Mouse (Mus musculus) cerebellum, adult 2 months (tissue): Measurements from ENCODE around the gene Rbm33. TPM values are rescaled to one million over a fixed set of nuclear protein-coding genes. Genes with fewer than 3 reads are reported as not detected.

ENCODE experiments used
- DNase-seq, 2 experiments: peaks; one replicate each; pipeline ENCODE4 v3.0.0; 2021
- H3K27ac ChIP-seq: fragments of 200-500 bp; 2 replicates; pipeline ENCODE4 v1.5.1; 2012; ENCODE audit warnings: low read length, control low read depth, inconsistent platforms; ENCODE audit not compliant: insufficient read depth
- H3K27me3 ChIP-seq: fragments of 200-500 bp; 2 replicates; pipeline ENCODE4 v1.6.1; 2012; ENCODE audit warnings: inconsistent platforms, mild to moderate bottlenecking, low read length, moderate library complexity; ENCODE audit not compliant: control insufficient read depth, insufficient read depth
- H3K4me1 ChIP-seq: fragments of 200-500 bp; 2 replicates; pipeline ENCODE4 v1.6.1; 2011; ENCODE audit warnings: low read length; ENCODE audit not compliant: control insufficient read depth, insufficient read depth
- H3K4me3 ChIP-seq: fragments of 200-500 bp; replicated peaks from 2 replicates; pipeline ENCODE3; 2011; ENCODE audit warnings: mild to moderate bottlenecking, low read depth, low read length, control low read depth; ENCODE audit not compliant: insufficient read depth
- CTCF ChIP-seq: fragments of 200-500 bp; IDR thresholded peaks from 2 replicates; pipeline ENCODE4 v1.5.1; 2011; ENCODE audit warnings: low read depth, mild to moderate bottlenecking, control low read depth, low read length, moderate library complexity, borderline replicate concordance; ENCODE audit not compliant: insufficient read depth
- POLR2A ChIP-seq: fragments of 200-500 bp; IDR thresholded peaks from 2 replicates; pipeline ENCODE4 v1.6.1; 2011; ENCODE audit warnings: low read length, control low read depth, borderline replicate concordance; ENCODE audit not compliant: insufficient read depth
- WGBS: fragments of 180-500 bp; shearing (Covaris S2); methylation state at CpG from one replicate; pipeline ENCODE4 v1.1.7; 2018; 5-methylcytosine and 5-hydroxymethylcytosine counted together
- polyA plus RNA-seq: library from polyadenylated mRNA; depleted of rRNA; stranded (reverse); fragments of >200 nt; gene quantifications from 2 replicates; pipeline ENCODE4 v1.2.3, GENCODE M21; 2012

Rbm33 gene
- polyA plus RNA-seq, 1 experiment = 52.4 TPM

- Histone ChIP-seq H3K27ac (no peak overlapping the region), H3K27me3 (no peaks in the 10 kb centered on the region), H3K4me3 (no peak overlapping the region), H3K4me1 (peaks cover 17% of the 10 kb centered on the region; the same call in 1 of the 2 replicates)
- no peak for TF ChIP-seq POLR2A
- TF ChIP-seq CTCF = no peak
- no peak for DNase-seq
These were observed 99.1 kb downstream of the Rbm33 start for GRCm38 (mm10) chr5:28416029-28416428.

GRCm38 (mm10) chr5:28418734-28419133 is 101.8 kb downstream of the Rbm33 start:
- TF ChIP-seq CTCF = no peak
- TF ChIP-seq POLR2A = no peak
- no peak for DNase-seq
- H3K4me1 ChIP-seq = peaks cover 7% of the 10 kb centered on the region; the same call in 1 of the 2 replicates
- WGBS = 43% methylated on average over 10 of the region's 10 CpGs
- no peak overlapping the region for H3K27ac ChIP-seq
- H3K27me3 ChIP-seq = no peaks in the 10 kb centered on the region
- no peak overlapping the region for H3K4me3 ChIP-seq

- no peaks in the 10 kb centered on the region for H3K27me3 ChIP-seq
- no peak for DNase-seq
- WGBS = 90% methylated on average over 12 of the region's 12 CpGs
These were observed 102.8 kb downstream of the Rbm33 start for GRCm38 (mm10) chr5:28419640-28420265.

GRCm38 (mm10) chr5:28423781-28424180 is 106.9 kb downstream of the Rbm33 start:
- WGBS = 70% methylated on average over 4 of the region's 4 CpGs
- TF ChIP-seq CTCF (no peak), POLR2A (no peak)
- Histone ChIP-seq H3K4me1 (no peaks in the 10 kb centered on the region), H3K4me3 (no peak overlapping the region), H3K27ac (no peak overlapping the region), H3K27me3 (no peaks in the 10 kb centered on the region)
- DNase-seq = no peak

More at GRCm38 (mm10) chr5:28419640-28420265, 102.8 kb downstream of the Rbm33 start:
- H3K4me3 ChIP-seq = no peak overlapping the region
- H3K27ac ChIP-seq = no peak overlapping the region
- H3K4me1 ChIP-seq = no peaks in the 10 kb centered on the region
- TF ChIP-seq CTCF (no peak), POLR2A (no peak)

- no peak for DNase-seq
- TF ChIP-seq CTCF (no peak), POLR2A (no peak)
- H3K4me3 ChIP-seq = no peak overlapping the region
- no peaks in the 10 kb centered on the region for H3K4me1 ChIP-seq
- no peaks in the 10 kb centered on the region for H3K27me3 ChIP-seq
- 91% methylated on average over 9 of the region's 9 CpGs for WGBS
- no peak overlapping the region for H3K27ac ChIP-seq
These were observed 109.0 kb downstream of the Rbm33 start for GRCm38 (mm10) chr5:28425926-28426325.

GRCm38 (mm10) chr5:28450126-28450890 is 133.4 kb downstream of the Rbm33 start:
- Histone ChIP-seq H3K4me3 (no peak overlapping the region), H3K4me1 (no peaks in the 10 kb centered on the region), H3K27me3 (no peaks in the 10 kb centered on the region), H3K27ac (no peak overlapping the region)
- no peak for TF ChIP-seq POLR2A
- TF ChIP-seq CTCF = no peak
- no peak for DNase-seq
- WGBS = 55% methylated on average over 3 of the region's 3 CpGs

GRCm38 (mm10) chr5:28451053-28451638 is 134.2 kb downstream of the Rbm33 start:
- no peaks in the 10 kb centered on the region for H3K27me3 ChIP-seq
- no peaks in the 10 kb centered on the region for H3K4me1 ChIP-seq
- no peak overlapping the region for H3K4me3 ChIP-seq
- peak; percentile 68 to 85 for DNase-seq
- WGBS = 33% methylated on average over 6 of the region's 6 CpGs
- no peak overlapping the region for H3K27ac ChIP-seq
- peak; percentile 97 for TF ChIP-seq CTCF
- no peak for TF ChIP-seq POLR2A
